Comparison of ENCODE assay signal across 9 mouse cellular contexts in the genomic region with DNA sequence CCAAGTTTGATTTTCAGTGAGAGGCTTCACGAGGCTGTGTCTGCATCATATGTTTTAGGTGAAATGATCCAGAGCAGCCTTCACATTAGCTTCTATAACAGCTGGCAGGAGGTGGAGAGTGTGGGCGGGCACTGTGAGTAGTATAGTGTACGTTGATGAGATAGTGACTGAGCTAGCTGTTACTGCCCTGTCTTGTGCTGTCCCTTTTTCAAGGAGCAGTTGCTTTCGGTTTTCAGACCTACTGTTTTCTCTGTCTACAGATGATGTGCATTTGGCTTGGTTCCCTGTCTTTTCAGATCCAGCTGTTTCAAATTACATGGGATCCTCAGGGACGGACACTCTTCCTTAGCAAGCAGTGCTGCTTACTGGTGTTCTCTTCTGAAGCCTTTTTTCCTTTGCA. TPM values are rescaled to one million over a fixed set of nuclear protein-coding genes. Genes with fewer than 3 reads are reported as not detected.
DNase-seq lines count a peak whose midpoint lies in the region; ATAC-seq and TF ChIP-seq lines count a peak whose summit lies in the region.
"Had no signal": no experiment of that assay in that cellular context is flagged by ENCODE, and none has a peak within 500 bp of the region (broad histone marks: within the 10 kb centered on the region; RNA-seq: fewer than 3 reads in every experiment).

No protein-coding gene starts in this region.

- peaks cover 9% of the 10 kb centered on the region; the same call in 1 of the 2 replicates for H3K4me1 ChIP-seq in forebrain, postnatal 0 days (ENCODE audit: insufficient read depth)
- H3K4me1 ChIP-seq in hindbrain, embryonic 13.5 days (replicated peaks): peaks cover 31% of the 10 kb centered on the region
- H3K4me1 ChIP-seq in liver, embryonic 13.5 days (replicated peaks): peaks cover 50% of the 10 kb centered on the region

- no peaks in the 10 kb centered on the region for H3K9me3 ChIP-seq in forebrain, postnatal 0 days (ENCODE audit: low read length)
- no peaks in the 10 kb centered on the region for H3K9me3 ChIP-seq in hindbrain, embryonic 13.5 days
- H3K9me3 ChIP-seq in liver, embryonic 13.5 days (replicated peaks): no peaks in the 10 kb centered on the region

- no peaks in the 10 kb centered on the region for H3K27me3 ChIP-seq in forebrain, postnatal 0 days (ENCODE audit: insufficient read depth, low read length)
- no peaks in the 10 kb centered on the region for H3K27me3 ChIP-seq in hindbrain, embryonic 13.5 days
- H3K27me3 ChIP-seq in liver, embryonic 13.5 days: no peaks in the 10 kb centered on the region

- ATAC-seq in forebrain, postnatal 0 days: no peak
- no peak for ATAC-seq in hindbrain, embryonic 13.5 days (ENCODE audit: low FRiP score)
- peak; percentile 73 for ATAC-seq in liver, embryonic 13.5 days (ENCODE audit: low read depth)

- TF ChIP-seq CTCF in forebrain, postnatal 0 days (IDR thresholded peaks at IDR 0.05; ENCODE audit: low read depth): no peak

- H3K36me3 ChIP-seq in forebrain, postnatal 0 days (ENCODE audit: insufficient read depth): no peaks in the 10 kb centered on the region
- H3K36me3 ChIP-seq in hindbrain, embryonic 13.5 days: no peaks in the 10 kb centered on the region
- 0 out of 2 replicates have a peak, but pooled peaks cover 3% of the 10 kb centered on the region for H3K36me3 ChIP-seq in liver, embryonic 13.5 days

- no peak overlapping the region for H3K4me3 ChIP-seq in forebrain, postnatal 0 days (ENCODE audit: low read depth, low read length)
- H3K4me3 ChIP-seq in hindbrain, embryonic 13.5 days: no peak overlapping the region
- H3K4me3 ChIP-seq in liver, embryonic 13.5 days (replicated peaks): no peak overlapping the region
- H3K4me3 ChIP-seq: erythroblast, embryonic 14.5 days had no signal

- peak; percentile 21 to 69 for DNase-seq in adrenal gland, adult (ENCODE audit: inconsistent age in 2 of 2, low spot score in 1 of 2)
- DNase-seq in adrenal gland, adult 8-10 months: no peak
- DNase-seq in CD4-positive helper T cell, adult 2 months (ENCODE audit: low read depth, low spot score): peak; percentile 8
- DNase-seq in forebrain, postnatal 0 days: no peak
- peak; percentile 44 for DNase-seq in liver, embryonic 13.5 days
- peak; percentile 83 for DNase-seq in skeletal muscle tissue, adult 2 months (ENCODE audit: low read depth, low spot score)
- no peak for DNase-seq in spleen, postnatal 14 days (ENCODE audit: low spot score in 2 of 2)

- 45% methylated on average over 5 of the region's 5 CpGs for WGBS in forebrain, postnatal 0 days
- WGBS in hindbrain, embryonic 13.5 days: 53% methylated on average over 5 of the region's 5 CpGs
- WGBS in liver, embryonic 13.5 days (ENCODE audit: insufficient replicate concordance): 33% methylated on average over 5 of the region's 5 CpGs

- no peak overlapping the region for H3K4me2 ChIP-seq in forebrain, postnatal 0 days (ENCODE audit: low read depth)
- no peak overlapping the region for H3K4me2 ChIP-seq in hindbrain, embryonic 13.5 days
- peak overlapping the region; percentile 46 for H3K4me2 ChIP-seq in liver, embryonic 13.5 days

- peak overlapping the region; percentile 54; the same call in 1 of the 2 replicates for H3K27ac ChIP-seq in forebrain, postnatal 0 days (ENCODE audit: low read depth, low read length)
- peak overlapping the region; percentile 78 for H3K27ac ChIP-seq in hindbrain, embryonic 13.5 days
- no peak overlapping the region for H3K27ac ChIP-seq in liver, embryonic 13.5 days

- H3K9ac ChIP-seq in forebrain, postnatal 0 days: no peak overlapping the region
- no peak overlapping the region for H3K9ac ChIP-seq in hindbrain, embryonic 13.5 days
- no peak overlapping the region for H3K9ac ChIP-seq in liver, embryonic 13.5 days

RNA-seq across cellular contexts. Expression of a gene that starts 19.5 kb away (rescaled TPM):
- 10 to 100 TPM; 34.0 to 55.4 (median 43.4) TPM for total RNA-seq in adrenal gland, adult 8-10 months (2022)
- 32.5 and 41.8 TPM in 2 replicates for total RNA-seq in forebrain, postnatal 0 days (2014; rRNA removed)
- polyA plus RNA-seq in forebrain, postnatal 0 days (2015; fragmentation: Nextera tagmentation; extraction: Ambion mirVana): 22.1 and 31.9 TPM in 2 replicates
- polyA plus RNA-seq in hindbrain, embryonic 13.5 days (2015; fragmentation: Nextera tagmentation; extraction: Ambion mirVana): 56.1 and 58.7 TPM in 2 replicates
- polyA plus RNA-seq in liver, embryonic 13.5 days (2015; fragmentation: Nextera tagmentation; extraction: Ambion mirVana): 8.4 and 9.6 TPM in 2 replicates

RNA-seq across cellular contexts. Expression of a gene that starts 47.9 kb away (rescaled TPM):
- 10 to 100 TPM; 21.3 to 37.6 (median 31.5) TPM for total RNA-seq in adrenal gland, adult 8-10 months (2022)
- total RNA-seq in forebrain, postnatal 0 days (2014; rRNA removed): 23.0 and 25.3 TPM in 2 replicates
- 14.8 and 15.8 TPM in 2 replicates for polyA plus RNA-seq in forebrain, postnatal 0 days (2015; fragmentation: Nextera tagmentation; extraction: Ambion mirVana)
- 7.4 and 7.6 TPM in 2 replicates for polyA plus RNA-seq in hindbrain, embryonic 13.5 days (2015; fragmentation: Nextera tagmentation; extraction: Ambion mirVana)
- polyA plus RNA-seq in liver, embryonic 13.5 days (2015; fragmentation: Nextera tagmentation; extraction: Ambion mirVana): 1.7 and 2.0 TPM in 2 replicates

Comparison
In these comparisons a context has a peak if more than half of its experiments do, and no peak if none do; other contexts are left out.
1. DNase-seq: peak in adrenal gland, adult (2 of 2), CD4-positive helper T cell, adult 2 months (single experiment), liver, embryonic 13.5 days (single experiment) and skeletal muscle tissue, adult 2 months (single experiment); none in adrenal gland, adult 8-10 months (single experiment), forebrain, postnatal 0 days (single experiment) and spleen, postnatal 14 days (0 of 2).